Mouse (Mus musculus) embryonic fibroblast, embryonic 13.5 days (primary cell): ENCODE results near the gene Etl4.

Experiments used
- CTCF ChIP-seq: IDR thresholded peaks from 2 replicates; pipeline ENCODE4 v1.5.1; 2011; ENCODE audit warnings: mild to moderate bottlenecking, control low read depth, low read length, moderate library complexity, borderline replicate concordance; ENCODE audit not compliant: insufficient read depth
- POLR2A ChIP-seq: IDR thresholded peaks from 2 replicates; pipeline ENCODE4 v1.6.1; 2011; ENCODE audit warnings: low read depth, mild to moderate bottlenecking, control low read depth, low read length, moderate library complexity

GRCm38 (mm10) chr2:20596558-20596957 lies 687.0 kb downstream of the Etl4 start:
- TF ChIP-seq POLR2A (no peak), CTCF (no peak)
